9 mouse cellular contexts compared by ENCODE assay signal in the genomic region with DNA sequence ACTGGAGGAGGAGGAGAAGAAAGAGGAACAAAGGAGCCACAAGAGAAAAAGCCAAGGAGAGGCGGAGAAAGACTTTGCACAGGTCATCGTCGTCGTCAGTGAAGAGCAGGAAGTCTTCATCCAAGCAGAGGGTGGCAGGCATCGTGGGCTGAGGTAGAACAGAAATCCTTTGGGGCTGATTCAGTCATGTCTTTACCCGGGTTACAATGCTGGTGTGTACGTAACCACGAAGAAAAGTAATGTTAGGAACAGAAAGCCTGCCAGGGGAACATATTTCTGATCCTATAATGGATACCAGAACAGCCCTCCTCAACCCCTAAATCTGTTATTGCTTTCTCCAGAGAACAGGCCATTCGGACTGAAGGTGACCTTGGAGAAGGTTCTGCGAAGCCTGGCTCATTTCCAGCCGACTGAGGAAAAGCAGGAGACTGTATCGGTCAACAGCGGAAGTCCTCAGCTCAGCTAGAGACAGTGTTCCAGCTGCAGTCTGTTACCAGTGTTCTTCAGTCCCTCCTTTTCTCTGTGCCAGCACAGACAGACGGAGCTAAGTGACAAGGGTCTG. TPM values are rescaled to one million over a fixed set of nuclear protein-coding genes. Genes with fewer than 3 reads are reported as not detected.
A peak's percentile ranks its signal among the peaks of the same experiment; 100 is the strongest.
DNase-seq lines count a peak whose midpoint lies in the region; ATAC-seq lines count a peak whose summit lies in the region.
"Had no signal": no experiment of that assay in that cellular context is flagged by ENCODE, and none has a peak within 500 bp of the region (broad histone marks: within the 10 kb centered on the region; RNA-seq: fewer than 3 reads in every experiment).

No protein-coding gene starts in this region.

- no peak overlapping the region for H3K27ac ChIP-seq in forebrain, embryonic 11.5 days (ENCODE audit: low read depth, low read length)
- no peak overlapping the region for H3K27ac ChIP-seq in forebrain, embryonic 16.5 days (ENCODE audit: low read length)
- peak overlapping the region; percentile 11; the same call in 1 of the 2 replicates for H3K27ac ChIP-seq in embryonic facial prominence, embryonic 10.5 days (replicated peaks)
- H3K27ac ChIP-seq in intestine, embryonic 16.5 days (ENCODE audit: low read length), result peak overlapping the region; percentile 54
- H3K27ac ChIP-seq: liver, embryonic 15.5 days had no signal

- H3K27me3 ChIP-seq in forebrain, embryonic 11.5 days (ENCODE audit: control insufficient read depth, insufficient read depth, low read length), result no peaks in the 10 kb centered on the region
- H3K27me3 ChIP-seq in forebrain, embryonic 16.5 days (replicated peaks; ENCODE audit: control insufficient read depth, insufficient read depth, low read length), result no peaks in the 10 kb centered on the region
- H3K27me3 ChIP-seq in embryonic facial prominence, embryonic 10.5 days (replicated peaks; ENCODE audit: low read depth, poor library complexity, severe bottlenecking), result peaks cover 8% of the 10 kb centered on the region; the same call in 1 of the 2 replicates
- H3K27me3 ChIP-seq in intestine, embryonic 16.5 days (replicated peaks; ENCODE audit: control insufficient read depth, insufficient read depth, low read length), result no peaks in the 10 kb centered on the region
- H3K27me3 ChIP-seq: liver, embryonic 15.5 days had no signal

- H3K9ac ChIP-seq in forebrain, embryonic 11.5 days (ENCODE audit: low read length), result no peak overlapping the region
- no peak overlapping the region for H3K9ac ChIP-seq in forebrain, embryonic 16.5 days (replicated peaks; ENCODE audit: low read depth, low read length)
- H3K9ac ChIP-seq in intestine, embryonic 16.5 days (ENCODE audit: low read depth, low read length), result peak overlapping the region; percentile 32
- H3K9ac ChIP-seq: liver, embryonic 15.5 days had no signal

- H3K4me2 ChIP-seq in forebrain, embryonic 11.5 days (ENCODE audit: low read depth, low read length, severe bottlenecking), result no peak overlapping the region
- H3K4me2 ChIP-seq in forebrain, embryonic 16.5 days (ENCODE audit: low read length), result no peak overlapping the region
- peak overlapping the region; percentile 33 for H3K4me2 ChIP-seq in intestine, embryonic 16.5 days (ENCODE audit: low read depth, low read length)
- H3K4me2 ChIP-seq: liver, embryonic 15.5 days had no signal

- peak; percentile 24 for DNase-seq in forebrain, embryonic 11.5 days (ENCODE audit: low spot score)
- DNase-seq in embryonic facial prominence, embryonic 10.5 days (ENCODE audit: low spot score), result no peak
- peak; percentile 74 for DNase-seq in lung, postnatal 10 days
- DNase-seq in cerebellum, adult 8-10 months, result no peak
- DNase-seq in spleen, postnatal 10 days (ENCODE audit: low spot score in 2 of 2), result no peak

- no peak for ATAC-seq in forebrain, embryonic 11.5 days (replicated peaks; ENCODE audit: low FRiP score)
- ATAC-seq in forebrain, embryonic 16.5 days, result no peak
- ATAC-seq in intestine, embryonic 16.5 days, result peak; percentile 33; the same call in 1 of the 2 replicates
- no peak for ATAC-seq in erythroid progenitor cell, adult 5-6 weeks (replicated peaks; ENCODE audit: low FRiP score, poor library complexity, severe bottlenecking)

- H3K9me3 ChIP-seq in forebrain, embryonic 11.5 days (ENCODE audit: control insufficient read depth, low read length), result no peaks in the 10 kb centered on the region
- no peaks in the 10 kb centered on the region for H3K9me3 ChIP-seq in forebrain, embryonic 16.5 days (ENCODE audit: control insufficient read depth, low read length)
- no peaks in the 10 kb centered on the region for H3K9me3 ChIP-seq in embryonic facial prominence, embryonic 10.5 days
- H3K9me3 ChIP-seq in intestine, embryonic 16.5 days (ENCODE audit: control insufficient read depth, low read length), result no peaks in the 10 kb centered on the region
- H3K9me3 ChIP-seq: liver, embryonic 15.5 days had no signal

- H3K4me3 ChIP-seq in forebrain, embryonic 11.5 days (ENCODE audit: low read depth, low read length), result no peak overlapping the region
- H3K4me3 ChIP-seq in forebrain, embryonic 16.5 days (replicated peaks; ENCODE audit: low read length), result no peak overlapping the region
- no peak overlapping the region for H3K4me3 ChIP-seq in embryonic facial prominence, embryonic 10.5 days
- H3K4me3 ChIP-seq in intestine, embryonic 16.5 days (ENCODE audit: low read length), result no peak overlapping the region
- H3K4me3 ChIP-seq: liver, embryonic 15.5 days had no signal

- H3K4me1 ChIP-seq in forebrain, embryonic 11.5 days (replicated peaks; ENCODE audit: control insufficient read depth, insufficient read depth, low read length), result no peaks in the 10 kb centered on the region
- H3K4me1 ChIP-seq in forebrain, embryonic 16.5 days (replicated peaks; ENCODE audit: control insufficient read depth, insufficient read depth, low read length), result peaks cover 12% of the 10 kb centered on the region
- peaks cover 25% of the 10 kb centered on the region for H3K4me1 ChIP-seq in embryonic facial prominence, embryonic 10.5 days
- H3K4me1 ChIP-seq in intestine, embryonic 16.5 days (ENCODE audit: control insufficient read depth, insufficient read depth, low read length), result peaks cover 15% of the 10 kb centered on the region
- H3K4me1 ChIP-seq: liver, embryonic 15.5 days had no signal

- 84% methylated on average over 14 of the region's 14 CpGs for WGBS in forebrain, embryonic 11.5 days
- WGBS in forebrain, embryonic 16.5 days, result 67% methylated on average over 14 of the region's 14 CpGs
- 75% methylated on average over 14 of the region's 14 CpGs for WGBS in embryonic facial prominence, embryonic 10.5 days
- WGBS in intestine, embryonic 16.5 days, result 41% methylated on average over 14 of the region's 14 CpGs

- no peaks in the 10 kb centered on the region for H3K36me3 ChIP-seq in forebrain, embryonic 11.5 days (ENCODE audit: control insufficient read depth, insufficient read depth, low read length)
- H3K36me3 ChIP-seq in forebrain, embryonic 16.5 days (ENCODE audit: control insufficient read depth, insufficient read depth), result no peaks in the 10 kb centered on the region
- H3K36me3 ChIP-seq in embryonic facial prominence, embryonic 10.5 days (replicated peaks), result no peaks in the 10 kb centered on the region
- H3K36me3 ChIP-seq in intestine, embryonic 16.5 days (ENCODE audit: control insufficient read depth, insufficient read depth, low read length), result no peaks in the 10 kb centered on the region
- H3K36me3 ChIP-seq: liver, embryonic 15.5 days had no signal

RNA-seq across cellular contexts. Expression of a gene that starts 57.1 kb away (rescaled TPM):
- polyA plus RNA-seq in forebrain, embryonic 11.5 days (2014; fragmentation: Nextera tagmentation; extraction: Ambion mirVana), result 16.3 and 22.1 TPM in 2 replicates
- 17.3 and 18.5 TPM in 2 replicates for polyA plus RNA-seq in forebrain, embryonic 16.5 days (2015; fragmentation: Nextera tagmentation; extraction: Ambion mirVana)
- 21.7 and 25.6 TPM in 2 replicates for polyA plus RNA-seq in embryonic facial prominence, embryonic 10.5 days (2016; fragmentation: Nextera tagmentation; extraction: Ambion mirVana)
- polyA plus RNA-seq in intestine, embryonic 16.5 days (2015; fragmentation: Nextera tagmentation; extraction: Ambion mirVana), result 16.4 and 19.8 TPM in 2 replicates
- not detected in 2 replicates for total RNA-seq in erythroid progenitor cell, adult 5-6 weeks (2015; ENCODE audit: low replicate concordance)
- 2.7 TPM in 1 of 2 replicates, not detected in the other for total RNA-seq in erythroid progenitor cell, adult 5-6 weeks (2017; ENCODE audit: low replicate concordance)

Comparison
In these comparisons a context has a peak if more than half of its experiments do, and no peak if none do; other contexts are left out.
1. DNase-seq: peak in forebrain, embryonic 11.5 days (single experiment) and lung, postnatal 10 days (single experiment); none in embryonic facial prominence, embryonic 10.5 days (single experiment), cerebellum, adult 8-10 months (single experiment) and spleen, postnatal 10 days (0 of 2).
2. H3K27ac ChIP-seq: peak in embryonic facial prominence, embryonic 10.5 days (single experiment) and intestine, embryonic 16.5 days (single experiment); none in forebrain, embryonic 11.5 days (single experiment) and forebrain, embryonic 16.5 days (single experiment).